Mouse (Mus musculus) 416B (cell line): ENCODE results near the gene Rgs13.
"Not testable (repeated sequence)": the region's sequence is repeated elsewhere in the genome, so short reads cannot be mapped to it uniquely, and the experiment has no call there.

ENCODE experiments used
- DNase-seq: peaks from one replicate; pipeline ENCODE4 v3.0.0; 2011; ENCODE audit warnings: low read depth

Rgs13 gene

DNA sequence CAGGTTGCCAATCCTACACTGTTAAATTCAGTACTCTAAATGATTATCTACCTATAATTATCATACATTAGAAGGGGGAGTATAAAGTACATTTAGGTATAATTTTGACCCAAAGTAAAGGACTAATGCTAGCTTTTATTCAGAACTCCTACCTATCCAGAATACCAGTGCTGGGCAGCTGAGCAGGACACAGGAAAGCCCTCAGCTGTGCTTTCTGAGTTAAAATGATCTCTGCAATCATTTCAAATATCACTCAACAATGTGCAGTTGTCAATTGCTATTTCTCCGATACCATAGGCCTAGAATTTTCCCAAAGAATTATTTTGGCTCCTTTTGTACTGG lies 25.0 kb downstream of the Rgs13 start:
- no peak for DNase-seq

GRCm38 (mm10) chr1:144151401-144152183 lies 25.6 kb downstream of the Rgs13 start:
- no peak for DNase-seq

GRCm38 (mm10) chr1:144149997-144150396 lies 27.2 kb downstream of the Rgs13 start:
- no peak for DNase-seq

- DNase-seq, result not testable (repeated sequence)
These were observed 35.8 kb downstream of the Rgs13 start for GRCm38 (mm10) chr1:144141398-144141797.

DNA sequence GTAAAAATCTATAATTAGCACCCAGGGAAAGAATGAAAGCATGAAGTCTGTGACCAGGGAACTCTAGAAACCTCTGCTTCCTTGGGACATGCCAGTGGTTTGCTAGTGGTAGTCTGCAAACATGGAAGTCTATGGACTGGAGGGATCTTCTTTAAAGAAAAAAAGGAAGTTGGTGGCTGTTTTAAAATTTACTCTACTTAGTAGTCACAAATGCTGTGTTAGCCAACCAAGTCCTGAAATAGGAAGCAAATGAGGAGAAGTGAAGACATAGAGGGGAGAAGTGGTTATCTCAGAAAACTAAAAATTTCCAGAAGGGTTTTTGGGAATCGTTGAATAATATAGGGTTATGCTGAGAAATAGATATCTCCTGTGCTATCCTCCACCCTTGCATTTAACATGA lies 37.3 kb downstream of the Rgs13 start:
- DNase-seq, result peak; percentile 14

GRCm38 (mm10) chr1:144127965-144128364 lies 49.2 kb downstream of the Rgs13 start:
- no peak for DNase-seq

DNA sequence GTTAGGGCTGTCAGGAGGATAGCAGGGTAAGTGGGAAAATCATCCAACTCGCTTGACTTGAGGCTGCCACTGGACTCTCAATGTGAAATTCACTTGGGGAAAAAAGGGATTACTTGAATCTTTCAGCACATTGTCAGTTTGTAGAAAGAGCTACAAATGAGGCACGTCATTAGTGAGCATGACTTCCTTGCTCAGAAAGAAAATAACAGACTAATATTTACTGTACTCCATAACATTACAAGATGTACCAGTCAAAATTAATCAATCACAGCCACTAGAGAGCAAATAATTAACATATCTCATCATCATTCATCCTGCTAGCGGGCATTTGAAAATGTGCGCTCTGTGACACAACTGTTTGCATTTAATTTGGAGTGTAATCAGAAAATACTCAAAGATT lies 57.1 kb downstream of the Rgs13 start:
- no peak for DNase-seq

DNA sequence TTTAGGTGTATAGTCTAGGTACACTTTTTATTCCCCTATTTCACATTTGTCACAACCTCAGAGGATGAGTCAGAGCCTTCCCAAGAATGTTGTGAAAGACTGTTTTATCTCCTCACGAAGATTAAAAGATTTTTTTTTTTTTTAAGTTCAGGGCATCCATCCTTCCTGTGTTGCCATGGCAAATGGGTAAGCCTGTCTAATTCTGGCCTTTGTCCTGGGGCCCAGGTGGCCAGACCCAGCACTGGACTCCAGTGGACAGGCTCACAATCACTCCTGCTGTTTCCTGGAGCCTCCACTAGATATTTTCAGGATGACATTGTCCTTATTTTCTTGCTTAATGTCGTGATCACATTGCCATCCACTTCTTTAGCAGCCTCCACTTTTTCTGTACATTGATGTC lies 57.7 kb downstream of the Rgs13 start:
- peak; percentile 29 for DNase-seq

- no peak for DNase-seq
These were observed 61.1 kb downstream of the Rgs13 start for GRCm38 (mm10) chr1:144115848-144116727.

- peak; percentile 34 for DNase-seq
These were observed 63.6 kb downstream of the Rgs13 start for GRCm38 (mm10) chr1:144113438-144114074.

DNA sequence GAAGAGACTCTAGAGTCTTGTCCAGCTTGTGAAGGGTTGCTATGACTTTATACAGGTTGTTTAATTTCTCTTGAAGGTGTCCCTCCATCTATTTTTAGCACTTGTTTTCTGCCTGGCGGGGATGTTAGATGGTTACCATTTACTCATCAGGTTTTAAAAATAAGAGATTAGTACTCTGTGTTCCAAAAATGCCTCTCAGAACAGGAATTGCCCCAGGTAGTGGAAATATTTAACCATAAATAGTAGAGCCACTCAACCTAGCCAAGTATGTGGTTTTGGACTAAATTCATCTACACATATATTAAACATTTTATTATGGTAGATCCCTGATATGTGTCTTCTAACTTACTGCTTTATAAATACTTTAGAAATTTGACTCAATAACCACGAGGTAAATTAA lies 64.2 kb downstream of the Rgs13 start:
- no peak for DNase-seq

DNA sequence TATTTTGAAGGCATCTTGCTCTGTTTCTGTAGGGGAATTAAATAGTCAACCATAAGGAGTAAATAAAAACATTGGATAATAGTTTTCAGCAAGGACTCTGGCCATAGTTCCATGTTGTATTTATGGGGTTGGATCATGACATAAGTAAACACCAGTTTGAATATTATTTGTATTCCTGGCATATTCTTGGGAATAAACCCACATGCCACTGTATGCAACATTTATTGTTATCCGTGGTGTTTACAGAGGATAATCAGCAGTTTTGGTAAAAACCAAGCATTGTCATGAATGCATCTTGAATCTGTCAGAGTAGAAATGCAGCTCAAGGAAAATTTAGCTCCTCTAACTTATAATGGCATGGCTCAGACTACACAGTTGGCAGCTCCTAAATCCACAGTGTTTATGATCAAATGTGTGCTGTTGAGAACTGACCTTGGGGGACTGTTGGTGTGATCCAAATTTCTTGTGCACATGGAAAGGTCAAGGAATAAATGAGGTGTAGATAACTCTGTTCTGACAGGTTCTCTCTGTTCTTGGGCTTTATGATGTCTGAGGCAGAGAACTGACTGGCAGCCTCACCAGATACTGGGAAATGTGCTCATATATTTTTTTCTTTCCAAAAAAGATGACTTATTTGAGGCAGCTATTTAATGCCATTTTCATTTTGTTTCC lies 78.4 kb downstream of the Rgs13 start:
- no peak for DNase-seq

- no peak for DNase-seq
These were observed 86.8 kb downstream of the Rgs13 start for GRCm38 (mm10) chr1:144090410-144090809.
